Mouse (Mus musculus) pancreas, adult 10 weeks (tissue): ENCODE measurements around the gene Hist1h1e. TPM values are rescaled to one million over a fixed set of nuclear protein-coding genes. Genes with fewer than 3 reads are reported as not detected.

Source experiments
- polyA plus RNA-seq: library from polyadenylated mRNA; stranded (reverse); fragments of 350-450 nt; fragmentation: Illumina TruSeq; extraction: RNeasy Lipid Tissue Mini Kit (QIAGEN cat#74804); gene quantifications from one replicate; pipeline ENCODE4 v1.2.3, GENCODE M21; 2015; ENCODE audit warnings: low read depth, low replicate concordance; ENCODE audit not compliant: insufficient read depth

Hist1h1e gene
- 0.70 TPM for polyA plus RNA-seq

GRCm38 (mm10) chr13:23622175-23622671 is at the start of gene Hist1h1e:
TSS of gene Hist1h1e (minus strand) at chr13:23622558.

DNA sequence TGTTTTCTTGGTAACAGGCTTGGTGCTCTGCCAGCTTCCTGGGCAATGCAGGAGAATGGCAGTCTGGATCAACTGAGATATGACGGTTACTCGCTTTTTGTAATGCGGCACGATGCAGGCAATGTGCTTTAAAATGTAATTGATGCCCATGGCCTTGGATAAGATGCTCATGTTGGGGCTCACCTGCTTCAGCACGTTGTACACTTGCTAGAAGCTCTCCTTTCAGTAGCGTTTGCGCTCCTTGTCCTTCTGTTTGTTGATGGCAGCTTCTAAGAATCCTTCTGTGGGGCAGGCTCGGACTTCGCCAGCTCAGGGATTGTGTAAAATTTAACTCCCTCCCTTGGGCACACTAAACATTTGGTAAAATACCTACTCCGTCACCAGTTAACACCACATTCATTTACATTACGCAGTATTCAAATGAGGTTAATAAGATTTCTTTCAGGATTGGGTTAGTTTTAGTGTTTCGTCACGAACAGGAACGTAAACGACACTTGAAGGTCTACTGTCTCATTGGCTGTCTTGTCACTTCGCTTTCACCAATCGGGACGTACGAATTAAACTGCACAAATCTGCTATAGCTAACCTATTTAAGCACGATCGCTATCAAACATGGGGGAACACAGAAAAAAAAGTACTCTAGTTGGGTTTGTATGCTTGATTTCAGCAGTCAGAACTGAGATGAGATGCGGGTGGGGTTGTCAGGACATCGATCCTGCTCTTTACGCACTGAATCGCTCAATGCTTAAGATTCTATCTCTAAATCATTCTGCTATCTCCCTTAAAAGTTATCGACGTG is 1.4 kb downstream of the Hist1h1e start, which contains the start of gene Hist1h2be:
TSS of gene Hist1h2be (minus strand) at position 392 of the 799 bp plus-strand sequence.

DNA sequence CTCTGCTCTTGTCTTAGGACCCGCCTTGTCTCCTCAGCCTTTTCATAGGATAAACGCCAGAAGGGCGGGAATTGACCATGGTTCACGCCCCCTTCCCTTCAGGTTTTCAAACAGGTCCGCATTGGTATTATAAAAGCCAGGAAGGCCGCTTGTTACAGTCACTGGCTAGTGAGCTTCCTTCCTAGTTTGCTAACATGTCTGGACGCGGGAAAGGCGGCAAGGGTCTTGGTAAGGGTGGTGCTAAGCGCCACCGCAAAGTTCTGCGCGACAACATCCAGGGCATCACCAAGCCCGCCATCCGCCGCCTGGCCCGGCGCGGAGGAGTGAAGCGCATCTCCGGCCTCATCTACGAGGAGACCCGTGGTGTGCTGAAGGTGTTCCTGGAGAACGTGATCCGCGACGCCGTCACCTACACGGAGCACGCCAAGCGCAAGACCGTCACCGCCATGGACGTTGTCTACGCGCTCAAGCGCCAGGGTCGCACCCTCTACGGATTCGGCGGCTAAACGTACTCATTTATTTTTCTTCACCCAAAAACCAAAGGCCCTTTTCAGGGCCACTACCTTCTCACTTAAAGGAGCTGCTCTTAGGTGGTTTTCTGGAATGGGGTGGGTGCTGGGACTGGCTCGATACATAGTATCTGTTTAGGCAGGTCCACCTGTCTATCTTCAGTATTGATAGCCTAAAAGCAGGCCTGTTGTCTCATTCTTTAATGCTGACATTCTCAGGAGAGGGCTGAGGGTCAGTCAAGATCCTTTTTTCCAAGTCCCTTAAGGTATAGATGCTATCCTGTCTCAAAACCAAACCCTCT is 40.7 kb downstream of the Hist1h1e start, which contains the start of gene Hist1h4d:
TSS of gene Hist1h4d (plus strand) at position 191 of the 811 bp plus-strand sequence.

DNA sequence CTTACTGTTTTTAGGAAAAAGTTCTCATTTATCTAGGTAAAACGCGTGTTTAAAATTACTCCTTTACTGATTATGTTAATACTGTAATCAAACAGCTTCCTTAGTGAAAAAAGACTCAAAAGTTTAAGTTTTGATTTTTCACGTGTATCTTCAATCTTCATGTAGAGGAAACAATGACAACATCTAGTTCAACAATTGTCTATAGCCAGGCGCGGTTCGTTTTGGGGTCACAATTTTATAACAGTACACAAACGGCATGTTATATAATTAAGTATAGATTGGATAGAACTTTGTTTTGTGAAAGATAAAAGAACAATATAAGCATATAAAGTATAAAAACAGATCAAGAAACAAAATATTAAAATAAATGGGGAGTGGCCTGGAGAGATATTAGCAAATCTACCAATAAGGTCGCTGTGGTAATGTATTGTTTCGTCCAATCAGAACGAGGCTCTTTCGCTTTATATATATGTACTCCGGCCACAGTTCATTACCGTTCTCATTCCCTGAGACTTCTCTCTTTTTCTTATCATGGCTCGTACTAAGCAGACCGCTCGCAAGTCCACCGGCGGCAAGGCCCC is 47.0 kb downstream of the Hist1h1e start, which contains the start of gene Hist1h3d:
TSS of gene Hist1h3d (plus strand) at position 493 of the 581 bp plus-strand sequence.

GRCm38 (mm10) chr13:23573898-23574524 is 48.3 kb downstream of the Hist1h1e start, which contains the start of the genes Hist1h2bf and Hist1h2ad:
TSS of gene Hist1h2bf (minus strand) at chr13:23574196.
TSS of gene Hist1h2ad (plus strand) at chr13:23574381.

DNA sequence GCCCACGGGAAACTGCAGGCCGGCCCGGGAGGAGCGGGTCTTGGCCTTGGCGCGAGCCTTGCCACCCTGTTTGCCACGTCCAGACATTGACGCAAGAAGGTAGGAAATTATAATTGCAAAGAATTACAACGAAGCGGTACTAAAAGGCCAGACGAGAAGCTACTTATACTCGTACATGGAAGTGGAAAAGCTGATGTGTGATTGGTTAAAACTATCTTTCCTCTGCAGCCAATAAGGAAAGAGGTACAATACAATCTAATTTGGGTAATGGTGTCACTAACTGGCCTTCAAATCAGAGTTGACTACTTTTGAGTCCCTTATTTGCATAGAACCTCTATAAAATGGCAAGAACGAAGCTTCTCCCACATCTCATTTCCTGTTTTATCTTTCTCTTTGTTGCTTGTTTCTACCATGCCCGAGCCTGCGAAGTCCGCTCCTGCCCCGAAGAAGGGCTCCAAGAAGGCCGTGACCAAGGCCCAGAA is 51.3 kb downstream of the Hist1h1e start, which contains the start of the genes Hist1h2ae and Hist1h2bg:
TSS of gene Hist1h2ae (minus strand) at position 199 of the 482 bp plus-strand sequence.
TSS of gene Hist1h2bg (plus strand) at position 375 of the 482 bp plus-strand sequence.

Other genes starting within 250 kb of the Hist1h1e start
- gene Abt1, start 198.7 kb downstream of the Hist1h1e start, polyA plus RNA-seq: 1.1 TPM
- not detected for gene Btn1a1, start 156.7 kb downstream of the Hist1h1e start, polyA plus RNA-seq
- not detected for gene Btn2a2, start 133.7 kb downstream of the Hist1h1e start, polyA plus RNA-seq
- gene Hist1h4h, start 91.5 kb downstream of the Hist1h1e start, polyA plus RNA-seq: 9.1 TPM
- not detected for gene Hist1h2af, start 88.7 kb downstream of the Hist1h1e start, polyA plus RNA-seq
- not detected for gene Hist1h3g, start 87.1 kb downstream of the Hist1h1e start, polyA plus RNA-seq
- gene Hist1h2bh, start 79.2 kb downstream of the Hist1h1e start, polyA plus RNA-seq: not detected
- not detected for gene Hist1h3f, start 78.5 kb downstream of the Hist1h1e start, polyA plus RNA-seq
- not detected for gene Hist1h4f, start 70.9 kb downstream of the Hist1h1e start, polyA plus RNA-seq
- 0.48 TPM for gene Hist1h1d, start 69.3 kb downstream of the Hist1h1e start, polyA plus RNA-seq
- not detected for gene Hist1h3e, start 60.2 kb downstream of the Hist1h1e start, polyA plus RNA-seq
- gene Hist1h2ae, start 51.3 kb downstream of the Hist1h1e start, polyA plus RNA-seq: not detected
- gene Hist1h2bg, start 51.2 kb downstream of the Hist1h1e start, polyA plus RNA-seq: not detected
- gene Hist1h2bf, start 48.4 kb downstream of the Hist1h1e start, polyA plus RNA-seq: not detected
- gene Hist1h2ad, start 48.2 kb downstream of the Hist1h1e start, polyA plus RNA-seq: not detected
- gene Hist1h3d, start 46.8 kb downstream of the Hist1h1e start, polyA plus RNA-seq: not detected
- not detected for gene Hist1h4d, start 41.0 kb downstream of the Hist1h1e start, polyA plus RNA-seq
- 1.9 TPM for gene Hist1h2be, start 1.4 kb downstream of the Hist1h1e start, polyA plus RNA-seq
- gene Hist1h2ac, start 61.4 kb upstream of the Hist1h1e start, polyA plus RNA-seq: 0.33 TPM
- 37.3 TPM for gene Hist1h2bc, start 61.6 kb upstream of the Hist1h1e start, polyA plus RNA-seq
- not detected for gene Hist1h1t, start 73.3 kb upstream of the Hist1h1e start, polyA plus RNA-seq
- 2.0 TPM for gene Hist1h4c, start 75.9 kb upstream of the Hist1h1e start, polyA plus RNA-seq
- 11.9 TPM for gene Hfe, start 88.3 kb upstream of the Hist1h1e start, polyA plus RNA-seq
- 18.7 TPM for gene Hist1h1c, start 116.2 kb upstream of the Hist1h1e start, polyA plus RNA-seq
- gene Hist1h3c, start 123.0 kb upstream of the Hist1h1e start, polyA plus RNA-seq: not detected
- not detected for gene Hist1h2bb, start 124.2 kb upstream of the Hist1h1e start, polyA plus RNA-seq
- gene Hist1h2ab, start 128.6 kb upstream of the Hist1h1e start, polyA plus RNA-seq: not detected
- gene Hist1h3b, start 129.7 kb upstream of the Hist1h1e start, polyA plus RNA-seq: not detected
- not detected for gene Hist1h4b, start 134.5 kb upstream of the Hist1h1e start, polyA plus RNA-seq
- not detected for gene Hist1h4a, start 138.7 kb upstream of the Hist1h1e start, polyA plus RNA-seq
- gene Hist1h3a, start 139.8 kb upstream of the Hist1h1e start, polyA plus RNA-seq: not detected
- gene Hist1h1a, start 141.1 kb upstream of the Hist1h1e start, polyA plus RNA-seq: not detected
- not detected for gene Trim38, start 147.4 kb upstream of the Hist1h1e start, polyA plus RNA-seq
- not detected for gene Slc17a2, start 184.4 kb upstream of the Hist1h1e start, polyA plus RNA-seq
- not detected for gene Slc17a3, start 216.9 kb upstream of the Hist1h1e start, polyA plus RNA-seq
- not detected for gene Slc17a1, start 245.2 kb upstream of the Hist1h1e start, polyA plus RNA-seq